Mouse (Mus musculus): ENCODE measurements around the gene Mgst3. TPM values are rescaled to one million over a fixed set of nuclear protein-coding genes. Genes with fewer than 3 reads are reported as not detected.

The Mgst3 gene
- total RNA-seq (2014; rRNA removed) (364 and 397 TPM in 2 replicates), polyA plus RNA-seq (2015; fragmentation: Nextera tagmentation; extraction: Ambion mirVana) (291 and 316 TPM in 2 replicates)

- Histone ChIP-seq H3K36me3 (ENCODE audit: insufficient read depth, low read length) (no peaks in the 10 kb centered on the region), H3K27me3 (ENCODE audit: insufficient read depth, low read length) (no peaks in the 10 kb centered on the region), H3K9me3 (ENCODE audit: low read length) (no peaks in the 10 kb centered on the region), H3K27ac (peak within 1 kb of the TSS; percentile 71), H3K4me2 (ENCODE audit: low read depth, low read length) (peak within 1 kb of the TSS; percentile 94), H3K4me3 (ENCODE audit: low read length) (peak within 1 kb of the TSS; percentile 66), H3K4me1 (ENCODE audit: insufficient read depth, low read length) (peaks cover 5% of the 10 kb centered on the region; the same call in 1 of the 2 replicates), H3K9ac (replicated peaks; ENCODE audit: low read length) (peak within 1 kb of the TSS; percentile 59)
- DNase-seq (ENCODE audit: low spot score) (peak; percentile 98), ATAC-seq (peak; percentile 95)
- peak; percentile 71 for TF ChIP-seq CTCF (IDR thresholded peaks at IDR 0.05; ENCODE audit: low read depth)
- under 1% methylated on average over 45 of the region's 45 CpGs for WGBS
These were observed at the start of gene Mgst3 for GRCm38 (mm10) chr1:167393683-167394492. Gene Mgst3 (minus strand): TSS chr1:167393841.

GRCm38 (mm10) chr1:167438231-167438885 is 44.7 kb upstream of the Mgst3 start:
- ATAC-seq, result no peak
- no peak overlapping the region for H3K4me2 ChIP-seq (ENCODE audit: low read depth, low read length)

GRCm38 (mm10) chr1:167437091-167437490 is 43.5 kb upstream of the Mgst3 start:
- Histone ChIP-seq H3K9ac (replicated peaks; ENCODE audit: low read length) (no peak overlapping the region), H3K4me2 (ENCODE audit: low read depth, low read length) (no peak overlapping the region), H3K27me3 (ENCODE audit: insufficient read depth, low read length) (no peaks in the 10 kb centered on the region), H3K9me3 (ENCODE audit: low read length) (no peaks in the 10 kb centered on the region), H3K4me1 (ENCODE audit: insufficient read depth, low read length) (no peaks in the 10 kb centered on the region), H3K4me3 (ENCODE audit: low read length) (no peak overlapping the region), H3K27ac (no peak overlapping the region), H3K36me3 (ENCODE audit: insufficient read depth, low read length) (no peaks in the 10 kb centered on the region)
- WGBS, result 71% methylated on average over 7 of the region's 7 CpGs
- no peak for TF ChIP-seq CTCF (IDR thresholded peaks at IDR 0.05; ENCODE audit: low read depth)
- DNase-seq (ENCODE audit: low spot score) (no peak), ATAC-seq (no peak)

More at GRCm38 (mm10) chr1:167438231-167438885, 44.7 kb upstream of the Mgst3 start:
- no peaks in the 10 kb centered on the region for H3K4me1 ChIP-seq (ENCODE audit: insufficient read depth, low read length)
- H3K4me3 ChIP-seq (ENCODE audit: low read length), result no peak overlapping the region
- H3K27ac ChIP-seq, result no peak overlapping the region
- H3K9me3 ChIP-seq (ENCODE audit: low read length), result no peaks in the 10 kb centered on the region
- no peaks in the 10 kb centered on the region for H3K27me3 ChIP-seq (ENCODE audit: insufficient read depth, low read length)
- TF ChIP-seq CTCF (IDR thresholded peaks at IDR 0.05; ENCODE audit: low read depth), result no peak
- DNase-seq (ENCODE audit: low spot score), result no peak
- H3K9ac ChIP-seq (replicated peaks; ENCODE audit: low read length), result no peak overlapping the region
- 74% methylated on average over 9 of the region's 9 CpGs for WGBS
- H3K36me3 ChIP-seq (ENCODE audit: insufficient read depth, low read length), result no peaks in the 10 kb centered on the region

GRCm38 (mm10) chr1:167436186-167436975 is 42.7 kb upstream of the Mgst3 start:
- Histone ChIP-seq H3K9ac (replicated peaks; ENCODE audit: low read length) (no peak overlapping the region), H3K4me2 (ENCODE audit: low read depth, low read length) (no peak overlapping the region), H3K4me1 (ENCODE audit: insufficient read depth, low read length) (no peaks in the 10 kb centered on the region), H3K4me3 (ENCODE audit: low read length) (no peak overlapping the region), H3K9me3 (ENCODE audit: low read length) (no peaks in the 10 kb centered on the region), H3K27me3 (ENCODE audit: insufficient read depth, low read length) (no peaks in the 10 kb centered on the region), H3K36me3 (ENCODE audit: insufficient read depth, low read length) (no peaks in the 10 kb centered on the region), H3K27ac (no peak overlapping the region)
- 89% methylated on average over 7 of the region's 7 CpGs for WGBS
- TF ChIP-seq CTCF (IDR thresholded peaks at IDR 0.05; ENCODE audit: low read depth), result no peak
- no peak for ATAC-seq
- no peak for DNase-seq (ENCODE audit: low spot score)

- Histone ChIP-seq H3K4me1 (ENCODE audit: insufficient read depth, low read length) (no peaks in the 10 kb centered on the region), H3K4me3 (ENCODE audit: low read length) (no peak overlapping the region), H3K4me2 (ENCODE audit: low read depth, low read length) (no peak overlapping the region), H3K27me3 (ENCODE audit: insufficient read depth, low read length) (no peaks in the 10 kb centered on the region), H3K9me3 (ENCODE audit: low read length) (no peaks in the 10 kb centered on the region), H3K9ac (replicated peaks; ENCODE audit: low read length) (no peak overlapping the region), H3K36me3 (ENCODE audit: insufficient read depth, low read length) (no peaks in the 10 kb centered on the region), H3K27ac (no peak overlapping the region)
- ATAC-seq (no peak), DNase-seq (ENCODE audit: low spot score) (no peak)
- TF ChIP-seq CTCF (IDR thresholded peaks at IDR 0.05; ENCODE audit: low read depth), result no peak
- WGBS, result 91% methylated on average over 4 of the region's 4 CpGs
These were observed 41.3 kb upstream of the Mgst3 start for GRCm38 (mm10) chr1:167434931-167435330.

- no peaks in the 10 kb centered on the region for H3K9me3 ChIP-seq (ENCODE audit: low read length)
- DNase-seq (ENCODE audit: low spot score) (no peak), ATAC-seq (no peak)
- no peaks in the 10 kb centered on the region for H3K36me3 ChIP-seq (ENCODE audit: insufficient read depth, low read length)
- TF ChIP-seq CTCF (IDR thresholded peaks at IDR 0.05; ENCODE audit: low read depth), result no peak
- no peaks in the 10 kb centered on the region for H3K27me3 ChIP-seq (ENCODE audit: insufficient read depth, low read length)
- no peak overlapping the region for H3K4me3 ChIP-seq (ENCODE audit: low read length)
- 70% methylated on average over 9 of the region's 9 CpGs for WGBS
- H3K4me1 ChIP-seq (ENCODE audit: insufficient read depth, low read length), result no peaks in the 10 kb centered on the region
- no peak overlapping the region for H3K27ac ChIP-seq
- H3K4me2 ChIP-seq (ENCODE audit: low read depth, low read length), result no peak overlapping the region
- no peak overlapping the region for H3K9ac ChIP-seq (replicated peaks; ENCODE audit: low read length)
These were observed 37.5 kb upstream of the Mgst3 start for GRCm38 (mm10) chr1:167430976-167431676.

Data from hindbrain, postnatal 0 days (tissue).